Mouse (Mus musculus) kidney, adult 2 months (tissue): ENCODE measurements around the gene Mterf1b.
"Not testable (repeated sequence)": the region's sequence is repeated elsewhere in the genome, so short reads cannot be mapped to it uniquely, and the experiment has no call there.

Experiments
- CTCF ChIP-seq: fragments of 200-500 bp; conservative IDR thresholded peaks from 2 replicates; pipeline ENCODE4 v1.5.1; 2011; ENCODE audit warnings: low read depth, mild to moderate bottlenecking, control low read depth, low read length, moderate library complexity, mixed read lengths; ENCODE audit not compliant: insufficient read depth, insufficient read length
- POLR2A ChIP-seq: fragments of 200-500 bp; IDR thresholded peaks from one replicate; pipeline ENCODE4 v1.6.1; 2011; ENCODE audit warnings: low read depth, low read length, control low read depth

- TF ChIP-seq POLR2A, CTCF: not testable (repeated sequence)
These were observed 32.6 kb upstream of the Mterf1b start for GRCm38 (mm10) chr5:4159418-4160071.
